Mouse (Mus musculus): Measurements from ENCODE around the gene Pcmt1.

DNA sequence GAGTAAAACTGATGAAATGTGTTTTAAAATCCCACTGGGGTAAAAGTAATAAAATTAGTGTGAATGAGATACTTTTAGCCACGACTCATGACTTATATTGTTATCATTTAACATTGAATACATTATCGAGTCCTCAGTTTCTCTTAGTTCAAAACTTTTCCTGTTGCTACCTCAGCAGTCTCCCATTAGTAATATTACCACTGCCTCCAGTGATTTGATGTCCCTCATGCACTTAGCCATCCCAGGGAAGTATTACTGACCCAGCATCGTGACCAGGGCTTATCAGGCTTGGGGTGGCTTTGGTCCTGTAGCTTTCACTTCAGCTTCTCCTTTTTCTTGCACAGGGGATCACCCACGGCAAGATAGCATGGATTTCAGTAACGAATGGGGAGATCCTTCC is 29.2 kb upstream of the Pcmt1 start:
- TF ChIP-seq CTCF (IDR thresholded peaks at IDR 0.05; ENCODE audit: borderline replicate concordance, control insufficient read depth, extremely low read depth, insufficient read depth, low read length, poor library complexity) (no peak), POLR2A (IDR thresholded peaks at IDR 0.05; ENCODE audit: control insufficient read depth, extremely low read depth, insufficient read depth, low read length, poor library complexity) (no peak)

Measured in thymus, adult 2 months (tissue).